ENCODE assay signal across 24 mouse cellular contexts in the genomic region with DNA sequence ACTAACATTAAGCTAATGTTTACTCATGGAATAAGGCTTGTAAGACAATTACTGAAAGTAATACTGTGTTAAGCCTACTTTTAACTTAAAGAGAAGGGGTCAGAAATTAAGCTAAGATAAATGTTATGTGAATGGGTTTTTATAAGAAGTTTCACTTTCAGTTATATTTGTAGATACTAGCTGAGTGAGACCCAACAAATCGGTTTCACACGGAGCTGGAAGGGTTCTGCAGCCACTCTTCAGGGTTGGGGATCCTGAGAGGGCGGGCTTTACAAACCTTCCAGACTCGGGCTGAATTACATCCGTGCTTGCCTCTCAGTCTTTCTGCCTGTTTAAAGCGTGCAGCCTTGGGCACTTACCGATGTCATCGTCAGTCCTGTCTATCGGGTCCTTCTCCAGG.
A peak's percentile ranks its signal among the peaks of the same experiment; 100 is the strongest.
DNase-seq lines count a peak whose midpoint lies in the region; ATAC-seq lines count a peak whose summit lies in the region.
"Had no signal": no experiment of that assay in that cellular context is flagged by ENCODE, and none has a peak within 500 bp of the region (broad histone marks: within the 10 kb centered on the region; RNA-seq: fewer than 3 reads in every experiment).

No protein-coding gene starts in this region.

- no peak overlapping the region for H3K4me3 ChIP-seq in midbrain, embryonic 11.5 days (ENCODE audit: low read depth, low read length)
- H3K4me3 ChIP-seq: forebrain, embryonic 10.5 days; forebrain, embryonic 13.5 days; heart, embryonic 10.5 days; heart, embryonic 13.5 days; intestine, embryonic 15.5 days had no signal

- no peak overlapping the region for H3K4me2 ChIP-seq in midbrain, embryonic 11.5 days
- H3K4me2 ChIP-seq: forebrain, embryonic 13.5 days; heart, embryonic 13.5 days; hindbrain, embryonic 14.5 days; intestine, embryonic 15.5 days had no signal

- no peaks in the 10 kb centered on the region for H3K4me1 ChIP-seq in midbrain, embryonic 11.5 days (ENCODE audit: control insufficient read depth, insufficient read depth, low read length)
- H3K4me1 ChIP-seq: forebrain, embryonic 10.5 days; forebrain, embryonic 13.5 days; intestine, embryonic 15.5 days had no signal

- H3K9me3 ChIP-seq in midbrain, embryonic 11.5 days (ENCODE audit: control insufficient read depth, low read length): no peaks in the 10 kb centered on the region
- H3K9me3 ChIP-seq: forebrain, embryonic 10.5 days; forebrain, embryonic 13.5 days; heart, embryonic 10.5 days; heart, embryonic 13.5 days; intestine, embryonic 15.5 days had no signal

- peak; percentile 64 for ATAC-seq in activated CD4-positive, CD25-positive, alpha-beta regulatory T cell, adult 4 months
- no peak for ATAC-seq in midbrain, embryonic 11.5 days (ENCODE audit: low FRiP score)
- ATAC-seq: forebrain, embryonic 13.5 days; forebrain, embryonic 16.5 days; hindbrain, postnatal 0 days; intestine, embryonic 15.5 days had no signal

- no peaks in the 10 kb centered on the region for H3K27me3 ChIP-seq in midbrain, embryonic 11.5 days (ENCODE audit: control insufficient read depth, insufficient read depth, low read length)
- H3K27me3 ChIP-seq: forebrain, embryonic 13.5 days; heart, embryonic 13.5 days; intestine, embryonic 15.5 days had no signal

- H3K36me3 ChIP-seq in midbrain, embryonic 11.5 days (ENCODE audit: control insufficient read depth, insufficient read depth, low read length): peaks cover 2% of the 10 kb centered on the region; the same call in 1 of the 2 replicates
- H3K36me3 ChIP-seq: intestine, embryonic 15.5 days had no signal

- no peak overlapping the region for H3K9ac ChIP-seq in midbrain, embryonic 11.5 days (ENCODE audit: low read length)
- H3K9ac ChIP-seq: forebrain, embryonic 13.5 days; hindbrain, embryonic 14.5 days; intestine, embryonic 15.5 days had no signal

- WGBS in midbrain, embryonic 11.5 days: 94% methylated on average over 9 of the region's 9 CpGs

- peak; percentile 84 for DNase-seq in heart, adult 11 months
- no peak for DNase-seq in heart, adult 9 months (ENCODE audit: low spot score in 2 of 2)
- DNase-seq in CD4-positive helper T cell, adult 2 months (ENCODE audit: low read depth, low spot score): peak; percentile 17
- no peak for DNase-seq in lung, postnatal 14 days
- no peak for DNase-seq in midbrain, embryonic 11.5 days (ENCODE audit: low spot score, missing footprints)
- DNase-seq: adrenal gland, postnatal 10 days; adrenal gland, postnatal 36 days; B cell, adult 2 months; cerebellum, adult 18-20 months; cerebellum, adult 9-10 months; cerebellum, postnatal 14 days; gastrocnemius, postnatal 25 days; heart, postnatal 14 days; heart, postnatal 4 days; kidney, adult 18-20 months had no signal

- H3K27ac ChIP-seq in midbrain, embryonic 11.5 days (ENCODE audit: low read depth, low read length): no peak overlapping the region
- H3K27ac ChIP-seq: forebrain, embryonic 10.5 days; forebrain, embryonic 13.5 days; heart, embryonic 10.5 days; heart, embryonic 13.5 days; hindbrain, embryonic 14.5 days; hindbrain, postnatal 0 days; intestine, embryonic 15.5 days had no signal

Comparison
In these comparisons a context has a peak if more than half of its experiments do, and no peak if none do; other contexts are left out.
1. DNase-seq: peak in heart, adult 11 months (single experiment) and CD4-positive helper T cell, adult 2 months (single experiment); none in heart, adult 9 months (0 of 2), lung, postnatal 14 days (single experiment) and midbrain, embryonic 11.5 days (single experiment).